Mouse (Mus musculus): ENCODE data around the gene Fkbp10. TPM values are rescaled to one million over a fixed set of nuclear protein-coding genes. Genes with fewer than 3 reads are reported as not detected.

Gene Fkbp10
- polyA plus RNA-seq, 1 experiment from 2014 or later: 20.1 TPM

GRCm38 (mm10) chr11:100404456-100405074 lies 10.9 kb upstream of the Fkbp10 start:
- 75% methylated on average over 3 of the region's 3 CpGs for WGBS (ENCODE audit: insufficient replicate concordance)
- H3K27ac ChIP-seq: no peak overlapping the region
- no peak overlapping the region for H3K4me2 ChIP-seq
- no peak overlapping the region for H3K9ac ChIP-seq
- peaks cover 44% of the 10 kb centered on the region for H3K4me1 ChIP-seq
- peaks cover 8% of the 10 kb centered on the region; the same call in 1 of the 2 replicates for H3K36me3 ChIP-seq
- H3K4me3 ChIP-seq: no peak overlapping the region
- no peak for ATAC-seq
- H3K27me3 ChIP-seq (replicated peaks): 0 out of 2 replicates have a peak, but pooled peaks cover 6% of the 10 kb centered on the region
- no peaks in the 10 kb centered on the region for H3K9me3 ChIP-seq (replicated peaks)

- WGBS (ENCODE audit: insufficient replicate concordance): 73% methylated on average over 8 of the region's 8 CpGs
- Histone ChIP-seq H3K27ac (no peak overlapping the region), H3K4me1 (peaks cover 27% of the 10 kb centered on the region), H3K36me3 (peaks cover 8% of the 10 kb centered on the region; the same call in 1 of the 2 replicates), H3K4me2 (no peak overlapping the region), H3K27me3 (replicated peaks) (0 out of 2 replicates have a peak, but pooled peaks cover 7% of the 10 kb centered on the region), H3K9me3 (replicated peaks) (no peaks in the 10 kb centered on the region), H3K9ac (no peak overlapping the region), H3K4me3 (no peak overlapping the region)
- ATAC-seq: no peak
These were observed 9.2 kb upstream of the Fkbp10 start for GRCm38 (mm10) chr11:100406273-100406672.

GRCm38 (mm10) chr11:100406995-100407705 lies 8.3 kb upstream of the Fkbp10 start:
- WGBS (ENCODE audit: insufficient replicate concordance): 71% methylated on average over 5 of the region's 5 CpGs
- no peak overlapping the region for H3K27ac ChIP-seq
- no peak for ATAC-seq

GRCm38 (mm10) chr11:100408076-100408834 lies 7.2 kb upstream of the Fkbp10 start:
- Histone ChIP-seq H3K36me3 (peaks cover 8% of the 10 kb centered on the region; the same call in 1 of the 2 replicates), H3K4me3 (no peak overlapping the region), H3K27ac (no peak overlapping the region), H3K9ac (no peak overlapping the region), H3K4me1 (peaks cover 23% of the 10 kb centered on the region), H3K27me3 (replicated peaks) (peaks cover 23% of the 10 kb centered on the region), H3K9me3 (replicated peaks) (no peaks in the 10 kb centered on the region), H3K4me2 (no peak overlapping the region)
- WGBS (ENCODE audit: insufficient replicate concordance): 37% methylated on average over 10 of the region's 10 CpGs
- ATAC-seq: no peak

More at GRCm38 (mm10) chr11:100406995-100407705, 8.3 kb upstream of the Fkbp10 start:
- no peak overlapping the region for H3K4me3 ChIP-seq
- no peak overlapping the region for H3K9ac ChIP-seq
- peaks cover 25% of the 10 kb centered on the region for H3K4me1 ChIP-seq
- peaks cover 8% of the 10 kb centered on the region; the same call in 1 of the 2 replicates for H3K36me3 ChIP-seq
- H3K4me2 ChIP-seq: no peak overlapping the region
- H3K9me3 ChIP-seq (replicated peaks): no peaks in the 10 kb centered on the region
- peaks cover 12% of the 10 kb centered on the region for H3K27me3 ChIP-seq (replicated peaks)

- ATAC-seq: no peak
- Histone ChIP-seq H3K4me2 (no peak overlapping the region), H3K36me3 (peaks cover 8% of the 10 kb centered on the region; the same call in 1 of the 2 replicates), H3K4me1 (peaks cover 21% of the 10 kb centered on the region), H3K9ac (no peak overlapping the region), H3K4me3 (no peak overlapping the region), H3K27ac (no peak overlapping the region), H3K27me3 (replicated peaks) (peaks cover 30% of the 10 kb centered on the region), H3K9me3 (replicated peaks) (no peaks in the 10 kb centered on the region)
- WGBS (ENCODE audit: insufficient replicate concordance): 77% methylated on average over 12 of the region's 12 CpGs
These were observed 6.5 kb upstream of the Fkbp10 start for GRCm38 (mm10) chr11:100408835-100409462.

- peaks cover 37% of the 10 kb centered on the region for H3K27me3 ChIP-seq (replicated peaks)
- H3K9me3 ChIP-seq (replicated peaks): no peaks in the 10 kb centered on the region
- H3K4me2 ChIP-seq: no peak overlapping the region
- ATAC-seq: no peak
- no peak overlapping the region for H3K4me3 ChIP-seq
- H3K36me3 ChIP-seq: peaks cover 8% of the 10 kb centered on the region; the same call in 1 of the 2 replicates
- WGBS (ENCODE audit: insufficient replicate concordance): 74% methylated on average over 3 of the region's 3 CpGs
- H3K9ac ChIP-seq: no peak overlapping the region
- H3K4me1 ChIP-seq: peaks cover 28% of the 10 kb centered on the region
- no peak overlapping the region for H3K27ac ChIP-seq
These were observed 5.8 kb upstream of the Fkbp10 start for GRCm38 (mm10) chr11:100409686-100410085.

GRCm38 (mm10) chr11:100411736-100412135 lies 3.8 kb upstream of the Fkbp10 start:
- H3K4me2 ChIP-seq: peak overlapping the region; percentile 8; the same call in 1 of the 2 replicates
- H3K36me3 ChIP-seq: peaks cover 8% of the 10 kb centered on the region; the same call in 1 of the 2 replicates
- no peaks in the 10 kb centered on the region for H3K9me3 ChIP-seq (replicated peaks)
- no peak overlapping the region for H3K27ac ChIP-seq
- H3K4me1 ChIP-seq: peaks cover 34% of the 10 kb centered on the region
- no peak for ATAC-seq
- H3K27me3 ChIP-seq (replicated peaks): peaks cover 58% of the 10 kb centered on the region
- WGBS (ENCODE audit: insufficient replicate concordance): 54% methylated on average over 11 of the region's 11 CpGs
- no peak overlapping the region for H3K9ac ChIP-seq
- H3K4me3 ChIP-seq: no peak overlapping the region

- Histone ChIP-seq H3K27ac (no peak overlapping the region), H3K9ac (peak overlapping the region; percentile 49), H3K4me2 (peak overlapping the region; percentile 78), H3K4me1 (peaks cover 34% of the 10 kb centered on the region), H3K4me3 (peak overlapping the region; percentile 60), H3K36me3 (peaks cover 6% of the 10 kb centered on the region; the same call in 1 of the 2 replicates), H3K27me3 (replicated peaks) (peaks cover 67% of the 10 kb centered on the region), H3K9me3 (replicated peaks) (no peaks in the 10 kb centered on the region)
- ATAC-seq: no peak
- WGBS (ENCODE audit: insufficient replicate concordance): 70% methylated on average over 11 of the region's 11 CpGs
These were observed 2.0 kb upstream of the Fkbp10 start for GRCm38 (mm10) chr11:100413541-100413940.

- H3K4me1 ChIP-seq: peaks cover 34% of the 10 kb centered on the region
- H3K27me3 ChIP-seq (replicated peaks): peaks cover 63% of the 10 kb centered on the region
- peak within 1 kb of the TSS; percentile 78 for H3K4me2 ChIP-seq
- H3K27ac ChIP-seq: peak within 1 kb of the TSS; percentile 68
- no peaks in the 10 kb centered on the region for H3K9me3 ChIP-seq (replicated peaks)
- H3K4me3 ChIP-seq: peak within 1 kb of the TSS; percentile 60
- peak within 1 kb of the TSS; percentile 49 for H3K9ac ChIP-seq
- ATAC-seq: peak; percentile 72
- H3K36me3 ChIP-seq: no peaks in the 10 kb centered on the region
- 5% methylated on average over 92 of the region's 93 CpGs for WGBS (ENCODE audit: insufficient replicate concordance)
These were observed 1.2 kb upstream of the Fkbp10 start, which contains the start of gene P3h4 for GRCm38 (mm10) chr11:100414021-100414913. Gene P3h4, minus strand, starts transcription at chr11:100414836.

- H3K27me3 ChIP-seq (replicated peaks): peaks cover 17% of the 10 kb centered on the region
- peaks cover 12% of the 10 kb centered on the region for H3K4me1 ChIP-seq
- H3K4me3 ChIP-seq: no peak overlapping the region
- whole genome bisulfite sequencing (ENCODE audit: insufficient replicate concordance): 84% methylated on average over 8 of the region's 8 CpGs
- no peak overlapping the region for H3K4me2 ChIP-seq
- no peak for ATAC-seq
- H3K27ac ChIP-seq: no peak overlapping the region
- H3K36me3 ChIP-seq: peaks cover 6% of the 10 kb centered on the region
- no peak overlapping the region for H3K9ac ChIP-seq
- no peaks in the 10 kb centered on the region for H3K9me3 ChIP-seq (replicated peaks)
These were observed 6.0 kb downstream of the Fkbp10 start for GRCm38 (mm10) chr11:100421537-100421936.

Data from liver, embryonic 12.5 days (tissue).